Mouse (Mus musculus) CH12.LX (cell line): ENCODE measurements at regions not wholly inside any gene's neighbourhood (a gene's known extent, or its start where the extent isn't known, plus 50 kb on each side); places are given as distances from the start of the nearest gene placed in this dataset.
A peak's percentile ranks its signal among the peaks of the same experiment; 100 is the strongest.

Experiments used
- DNase-seq: peaks from one replicate; pipeline ENCODE4 v3.0.0-alpha.2; 2013; ENCODE audit errors: extremely low read depth
- H3K27ac ChIP-seq: 2 replicates; pipeline ENCODE4 v1.5.1; 2012; ENCODE audit warnings: low read depth, mild to moderate bottlenecking, control low read depth, moderate library complexity; ENCODE audit not compliant: insufficient read depth
- H3K27me3 ChIP-seq: replicated peaks from 2 replicates; pipeline ENCODE3; 2012; ENCODE audit warnings: inconsistent platforms
- H3K36me3 ChIP-seq, 2 experiments: replicated peaks in 1 of 2; 2 replicates each; pipeline versions ENCODE3 to v1.6.1; 2012; ENCODE audit warnings: inconsistent platforms in 1 of 2, low read length in 1 of 2, mild to moderate bottlenecking in 1 of 2, mixed read lengths in 1 of 2, moderate library complexity in 1 of 2; ENCODE audit not compliant: control insufficient read depth in 1 of 2, insufficient read depth in 1 of 2
- H3K4me1 ChIP-seq, 2 experiments: 2 replicates each; pipeline ENCODE4 v1.6.1; 2012; ENCODE audit warnings: inconsistent platforms in 1 of 2, moderate library complexity in 1 of 2; ENCODE audit not compliant: insufficient read depth in 2 of 2, control insufficient read depth in 1 of 2
- H3K4me2 ChIP-seq: 2 replicates; pipeline ENCODE4 v1.6.1; 2012; ENCODE audit warnings: low read depth, mild to moderate bottlenecking, control low read depth; ENCODE audit not compliant: poor library complexity, insufficient read depth, severe bottlenecking
- H3K4me3 ChIP-seq, 3 experiments: fragments of 150-350 bp in 1 of 3; sonication (generic) in 1 of 3; replicated peaks in 1 of 3; 2 replicates each; pipeline versions ENCODE3 to v1.5.1; 2011 to 2012; ENCODE audit warnings: low read depth in 2 of 3, low read length in 2 of 3, mild to moderate bottlenecking in 2 of 3, moderate library complexity in 2 of 3, control low read depth in 1 of 3, improper control_type of control experiment in 1 of 3, inconsistent platforms in 1 of 3, mixed read lengths in 1 of 3; ENCODE audit not compliant: poor library complexity in 1 of 3
- H3K79me2 ChIP-seq: replicated peaks from 2 replicates; pipeline ENCODE4 v1.6.1; 2012; ENCODE audit warnings: mild to moderate bottlenecking, moderate library complexity; ENCODE audit not compliant: control insufficient read depth, poor library complexity, insufficient read depth, severe bottlenecking; ENCODE audit errors: extremely low read depth
- H3K9ac ChIP-seq: 2 replicates; pipeline ENCODE4 v1.6.1; 2012; ENCODE audit warnings: low read depth, mild to moderate bottlenecking, control low read depth, moderate library complexity; ENCODE audit not compliant: insufficient read depth
- H3K9me3 ChIP-seq: replicated peaks from 2 replicates; pipeline ENCODE3; 2012; ENCODE audit warnings: low read length, inconsistent platforms, mixed read lengths
- CHD1 ChIP-seq: IDR thresholded peaks from 2 replicates; pipeline ENCODE4 v1.6.1; 2012; ENCODE audit warnings: low read depth, low read length, improper control_type of control experiment, inconsistent platforms
- CTCF ChIP-seq, 2 experiments: IDR thresholded peaks in 1 of 2; conservative IDR thresholded peaks in 1 of 2; 2 replicates each; pipeline ENCODE4 v1.5.1; 2011 to 2012; ENCODE audit warnings: low read depth in 2 of 2, low read length in 2 of 2, improper control_type of control experiment in 1 of 2, inconsistent platforms in 1 of 2, mild to moderate bottlenecking in 1 of 2, moderate library complexity in 1 of 2
- E2F4 ChIP-seq: IDR thresholded peaks from 2 replicates; pipeline ENCODE4 v1.6.1; 2011; ENCODE audit warnings: low read depth, low read length, improper control_type of control experiment; ENCODE audit not compliant: insufficient replicate concordance
- ELF1 ChIP-seq: IDR thresholded peaks from 2 replicates; pipeline ENCODE4 v1.6.1; 2014; ENCODE audit warnings: low read depth, mild to moderate bottlenecking, inconsistent platforms, low read length, improper control_type of control experiment
- EP300 ChIP-seq: IDR thresholded peaks from 2 replicates; pipeline ENCODE4 v1.6.1; 2011; ENCODE audit warnings: low read length, improper control_type of control experiment
- IRF4 ChIP-seq: IDR thresholded peaks from 2 replicates; pipeline ENCODE4 v1.6.1; 2014; ENCODE audit warnings: low read depth, mild to moderate bottlenecking, inconsistent platforms, low read length, improper control_type of control experiment
- JUN ChIP-seq: IDR thresholded peaks from 2 replicates; pipeline ENCODE4 v1.6.1; 2011; ENCODE audit warnings: low read depth, mild to moderate bottlenecking, low read length, improper control_type of control experiment, moderate library complexity; ENCODE audit not compliant: insufficient read depth
- JUND ChIP-seq: conservative IDR thresholded peaks from 2 replicates; pipeline ENCODE4 v1.6.1; 2011; ENCODE audit warnings: low read depth, low read length, improper control_type of control experiment
- MAFK ChIP-seq: IDR thresholded peaks from 2 replicates; pipeline ENCODE4 v1.6.1; 2011; ENCODE audit warnings: low read length, improper control_type of control experiment; ENCODE audit not compliant: insufficient replicate concordance
- MAX ChIP-seq: IDR thresholded peaks from 2 replicates; pipeline ENCODE4 v1.6.1; 2011; ENCODE audit warnings: low read length, improper control_type of control experiment
- MXI1 ChIP-seq: IDR thresholded peaks from 2 replicates; pipeline ENCODE4 v1.6.1; 2011; ENCODE audit warnings: mild to moderate bottlenecking, low read depth, low read length, improper control_type of control experiment
- MYC ChIP-seq: IDR thresholded peaks from 2 replicates; pipeline ENCODE4 v1.6.1; 2011; ENCODE audit warnings: low read depth, mild to moderate bottlenecking, improper control_type of control experiment, low read length
- NRF1 ChIP-seq: IDR thresholded peaks from 2 replicates; pipeline ENCODE4 v1.6.1; 2014; ENCODE audit warnings: low read depth, mild to moderate bottlenecking, inconsistent platforms, low read length, improper control_type of control experiment, moderate library complexity
- POLR2A ChIP-seq: IDR thresholded peaks from 2 replicates; pipeline ENCODE4 v1.6.1; 2011; ENCODE audit warnings: low read depth, mild to moderate bottlenecking, improper control_type of control experiment, low read length
- RCOR1 ChIP-seq: conservative IDR thresholded peaks from 2 replicates; pipeline ENCODE4 v1.6.1; 2012; ENCODE audit warnings: low read depth, mild to moderate bottlenecking, inconsistent platforms, low read length, improper control_type of control experiment
- UBTF ChIP-seq: IDR thresholded peaks from 2 replicates; pipeline ENCODE4 v1.6.1; 2012; ENCODE audit warnings: low read depth, mild to moderate bottlenecking, inconsistent platforms, low read length, improper control_type of control experiment, moderate library complexity
- ZC3H11A ChIP-seq: IDR thresholded peaks from 2 replicates; pipeline ENCODE4 v1.6.1; 2012; ENCODE audit warnings: low read depth, mild to moderate bottlenecking, inconsistent platforms, low read length, improper control_type of control experiment
- ZKSCAN1 ChIP-seq: IDR thresholded peaks from 2 replicates; pipeline ENCODE4 v1.6.1; 2012; ENCODE audit warnings: low read depth, inconsistent platforms, low read length, improper control_type of control experiment, borderline replicate concordance
- dilution Hi-C: fragments of 300-500 bp; cut with MboI; formaldehyde crosslinking; loops from 2 replicates; pipeline ENCODE4 v1.14.3; 2020; ENCODE audit warnings: low sequenced_read_pairs; ENCODE audit not compliant: extremely low pct_unique_long_range_greater_than_20kb, extremely low pct_ligation_motif_present
- in situ Hi-C: fragments of 300-500 bp; cut with MboI; formaldehyde crosslinking; loops from 3 replicates; pipeline ENCODE4 v1.14.3; 2019; ENCODE audit warnings: low sequenced_read_pairs, low pct_ligation_motif_present, low pct_unique_long_range_greater_than_20kb, mixed read lengths

DNA sequence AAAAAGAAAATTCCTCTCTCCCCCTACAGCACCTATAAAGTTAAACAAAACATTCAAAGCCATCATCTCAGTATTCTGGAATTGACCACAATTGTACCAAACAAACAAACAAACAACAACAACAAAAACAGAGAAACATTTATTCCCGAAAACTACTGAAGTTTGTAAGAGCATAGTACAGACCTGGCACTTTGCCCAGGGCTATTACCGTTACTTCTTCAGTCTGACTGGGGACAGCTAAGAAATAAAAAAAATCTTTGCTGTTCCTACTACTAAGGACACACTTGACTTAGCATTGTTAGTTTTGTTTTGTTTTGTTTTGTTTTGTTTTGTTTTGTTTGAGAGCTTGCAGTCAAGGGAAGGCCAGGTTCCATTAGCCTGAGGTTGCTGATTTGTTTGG is 113.0 kb upstream of the Acvr2a start:
- no peaks in the 10 kb centered on the region for H3K27me3 ChIP-seq
- no peaks in the 10 kb centered on the region for H3K36me3 ChIP-seq
- TF ChIP-seq RCOR1 (no peak), NRF1 (no peak), CTCF (conservative IDR thresholded peaks at IDR 0.05 in 1 of 2, IDR thresholded peaks at IDR 0.05 in 1 of 2; ENCODE audit: low read depth in 2 of 2, low read length in 2 of 2) (no peak), MXI1 (no peak), MAFK (no peak), ELF1 (no peak), JUND (no peak), JUN (no peak), E2F4 (no peak), MAX (no peak), IRF4 (no peak)
- dilution Hi-C loops, result no loop called here
- no peak overlapping the region for H3K4me3 ChIP-seq
- H3K4me2 ChIP-seq, result no peak overlapping the region
- no peak overlapping the region for H3K9ac ChIP-seq
- no peaks in the 10 kb centered on the region for H3K9me3 ChIP-seq
- H3K4me1 ChIP-seq, result no peaks in the 10 kb centered on the region
- DNase-seq, result no peak
- H3K27ac ChIP-seq, result no peak overlapping the region
- H3K79me2 ChIP-seq, result no peaks in the 10 kb centered on the region
- in situ Hi-C loops, result no loop called here

DNA sequence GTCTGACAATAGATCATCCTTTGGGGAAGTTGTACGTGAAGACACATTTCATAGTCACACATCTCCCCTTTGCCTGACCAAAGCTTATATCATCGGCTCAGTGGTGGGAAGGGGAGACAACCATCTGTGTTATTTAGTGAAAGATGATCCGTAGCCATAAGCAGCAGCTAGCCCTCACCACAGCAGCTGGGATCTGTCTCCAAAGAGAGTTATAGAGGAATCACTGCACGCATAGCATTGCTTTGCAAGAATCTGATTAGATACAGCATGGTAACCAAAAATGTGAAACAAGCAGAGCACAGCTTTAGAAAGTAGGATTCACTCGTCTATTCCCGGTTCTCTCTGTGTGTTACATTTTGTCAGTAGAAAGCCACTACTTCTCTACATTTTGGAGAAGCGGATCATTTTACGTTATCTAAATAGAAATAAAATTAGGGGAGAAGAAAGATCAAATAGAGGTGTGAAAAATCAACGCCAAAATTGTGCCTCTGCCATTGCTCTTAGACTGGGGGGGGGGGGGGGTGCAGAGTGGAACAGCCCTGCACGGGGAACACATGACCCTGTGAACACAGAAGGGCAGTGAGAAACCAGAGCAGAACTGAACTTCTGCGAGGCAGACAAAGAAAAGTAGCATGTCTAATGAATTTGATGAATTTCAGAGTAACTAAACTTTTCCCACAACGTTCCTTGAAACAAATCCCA is 108.7 kb upstream of the Acvr2a start:
- Histone ChIP-seq H3K36me3 (no peaks in the 10 kb centered on the region), H3K4me2 (peak overlapping the region; percentile 38; the same call in 1 of the 2 replicates)
- DNase-seq, result no peak
- in situ Hi-C loops, result no loop called here
- TF ChIP-seq CHD1, result no peak
- no peak for TF ChIP-seq IRF4
- no peak for TF ChIP-seq POLR2A
- no peak for TF ChIP-seq JUND
- no peak for TF ChIP-seq MYC
- TF ChIP-seq E2F4, result no peak
- TF ChIP-seq MAFK, result no peak
- TF ChIP-seq MXI1, result no peak
- no peak for TF ChIP-seq UBTF
- no peak for TF ChIP-seq ZKSCAN1
- TF ChIP-seq EP300, result no peak
- no peak for TF ChIP-seq ZC3H11A
- TF ChIP-seq, all 38 proteins: peak for 0
- H3K27me3 ChIP-seq, result no peaks in the 10 kb centered on the region
- H3K79me2 ChIP-seq, result no peaks in the 10 kb centered on the region
- H3K9me3 ChIP-seq, result no peaks in the 10 kb centered on the region
- no peak overlapping the region for H3K27ac ChIP-seq
- H3K4me1 ChIP-seq, result no peaks in the 10 kb centered on the region
- dilution Hi-C loops, result no loop called here
- H3K4me3 ChIP-seq, result no peak overlapping the region
- no peak overlapping the region for H3K9ac ChIP-seq
